Mouse (Mus musculus) limb, embryonic 11.5 days (tissue): Measurements from ENCODE around the gene 2410004P03Rik. TPM values are rescaled to one million over a fixed set of nuclear protein-coding genes. Genes with fewer than 3 reads are reported as not detected.

ENCODE experiments used
- ATAC-seq: fragments of 200-750 bp; cut with Nextera tagmentation; 2 replicates; pipeline ENCODE4 v1.8.0; 2017; ENCODE audit warnings: low read depth; ENCODE audit not compliant: insufficient number of reproducible peaks, low FRiP score, low TSS enrichment
- DNase-seq: peaks from one replicate; pipeline ENCODE4 v3.0.0-alpha.2; 2015; ENCODE audit warnings: low spot score
- H3K27ac ChIP-seq: fragments of 300-500 bp; sonication (generic); replicated peaks from 2 replicates; pipeline ENCODE4 v1.5.1; 2014; ENCODE audit warnings: low read depth, mild to moderate bottlenecking, low read length
- H3K27me3 ChIP-seq: fragments of 300-500 bp; sonication (generic); 2 replicates; pipeline ENCODE4 v1.6.1; 2014; ENCODE audit warnings: mild to moderate bottlenecking, low read length, mixed read lengths; ENCODE audit not compliant: control insufficient read depth, insufficient read depth
- H3K36me3 ChIP-seq: fragments of 300-500 bp; sonication (generic); 2 replicates; pipeline ENCODE4 v1.6.1; 2014; ENCODE audit warnings: mild to moderate bottlenecking, low read length, moderate library complexity, mixed read lengths; ENCODE audit not compliant: control insufficient read depth, insufficient read depth
- H3K4me1 ChIP-seq: fragments of 300-500 bp; sonication (generic); 2 replicates; pipeline ENCODE4 v1.6.1; 2014; ENCODE audit warnings: low read length, mixed read lengths; ENCODE audit not compliant: control insufficient read depth, insufficient read depth
- H3K4me2 ChIP-seq: fragments of 300-500 bp; sonication (generic); 2 replicates; pipeline ENCODE4 v1.6.1; 2014; ENCODE audit warnings: low read depth, mild to moderate bottlenecking, moderate library complexity; ENCODE audit not compliant: severe bottlenecking
- H3K4me3 ChIP-seq: fragments of 300-500 bp; sonication (generic); 2 replicates; pipeline ENCODE4 v1.5.1; 2014; ENCODE audit warnings: low read depth, low read length
- H3K9ac ChIP-seq: fragments of 300-500 bp; sonication (generic); 2 replicates; pipeline ENCODE4 v1.6.1; 2014; ENCODE audit warnings: mild to moderate bottlenecking, low read length
- H3K9me3 ChIP-seq: fragments of 300-500 bp; sonication (generic); 2 replicates; pipeline ENCODE4 v1.6.1; 2016; ENCODE audit warnings: low read length; ENCODE audit not compliant: control insufficient read depth
- WGBS: fragments of 180-500 bp; shearing (Covaris S2); extraction: QIAGEN DNeasy Blood & Tissue Kit; methylation state at CpG from one replicate; pipeline ENCODE4 v1.1.7; 2014; 5-methylcytosine and 5-hydroxymethylcytosine counted together
- polyA plus RNA-seq: library from polyadenylated mRNA; unstranded; fragments of >200 nt; fragmentation: Nextera tagmentation; extraction: Ambion mirVana; gene quantifications from 2 replicates; pipeline ENCODE4 v1.2.1, GENCODE M21; 2014

2410004P03Rik gene
- polyA plus RNA-seq, 1 experiment from 2014 or later = 0.93 TPM

- H3K9me3 ChIP-seq = no peaks in the 10 kb centered on the region
- no peaks in the 10 kb centered on the region for H3K4me1 ChIP-seq
- ATAC-seq (no peak), DNase-seq (no peak)
- peaks cover 10% of the 10 kb centered on the region for H3K27me3 ChIP-seq
- H3K36me3 ChIP-seq = 0 out of 2 replicates have a peak, but pooled peaks cover 2% of the 10 kb centered on the region
- no peak overlapping the region for H3K27ac ChIP-seq
- H3K4me2 ChIP-seq = no peak overlapping the region
- no peak overlapping the region for H3K9ac ChIP-seq
- WGBS = 86% methylated on average over 2 of the region's 2 CpGs
- H3K4me3 ChIP-seq = no peak overlapping the region
Observed at GRCm38 (mm10) chr12:16994291-16994690, 17.2 kb downstream of the 2410004P03Rik start.

GRCm38 (mm10) chr12:16992355-16992754 lies 19.2 kb downstream of the 2410004P03Rik start:
- Histone ChIP-seq H3K27ac (no peak overlapping the region), H3K4me2 (no peak overlapping the region), H3K4me3 (no peak overlapping the region), H3K27me3 (no peaks in the 10 kb centered on the region), H3K9me3 (no peaks in the 10 kb centered on the region), H3K36me3 (0 out of 2 replicates have a peak, but pooled peaks cover 2% of the 10 kb centered on the region), H3K9ac (no peak overlapping the region), H3K4me1 (no peaks in the 10 kb centered on the region)
- no peak for DNase-seq
- WGBS = 84% methylated on average over 2 of the region's 2 CpGs
- no peak for ATAC-seq

GRCm38 (mm10) chr12:16991376-16991775 lies 20.2 kb downstream of the 2410004P03Rik start:
- DNase-seq (no peak), ATAC-seq (no peak)
- no peak overlapping the region for H3K9ac ChIP-seq
- H3K9me3 ChIP-seq = no peaks in the 10 kb centered on the region
- no peak overlapping the region for H3K4me3 ChIP-seq
- no peaks in the 10 kb centered on the region for H3K4me1 ChIP-seq
- 94% methylated on average over 2 of the region's 2 CpGs for WGBS
- no peaks in the 10 kb centered on the region for H3K27me3 ChIP-seq
- 0 out of 2 replicates have a peak, but pooled peaks cover 2% of the 10 kb centered on the region for H3K36me3 ChIP-seq
- no peak overlapping the region for H3K27ac ChIP-seq
- no peak overlapping the region for H3K4me2 ChIP-seq

- Histone ChIP-seq H3K4me2 (no peak overlapping the region), H3K36me3 (no peaks in the 10 kb centered on the region), H3K27me3 (no peaks in the 10 kb centered on the region), H3K9ac (no peak overlapping the region), H3K4me1 (no peaks in the 10 kb centered on the region), H3K4me3 (no peak overlapping the region), H3K9me3 (no peaks in the 10 kb centered on the region), H3K27ac (no peak overlapping the region)
- ATAC-seq (no peak), DNase-seq (no peak)
- 93% methylated on average over 1 of the region's 1 CpGs for WGBS
Observed at GRCm38 (mm10) chr12:16985778-16986177, 25.7 kb downstream of the 2410004P03Rik start.

- H3K27me3 ChIP-seq = no peaks in the 10 kb centered on the region
- H3K27ac ChIP-seq = no peak overlapping the region
- ATAC-seq (no peak), DNase-seq (no peak)
- peaks cover 9% of the 10 kb centered on the region; the same call in 1 of the 2 replicates for H3K36me3 ChIP-seq
- H3K4me3 ChIP-seq = no peak overlapping the region
- no peak overlapping the region for H3K9ac ChIP-seq
- H3K9me3 ChIP-seq = no peaks in the 10 kb centered on the region
- no peak overlapping the region for H3K4me2 ChIP-seq
- H3K4me1 ChIP-seq = no peaks in the 10 kb centered on the region
Observed at GRCm38 (mm10) chr12:16977120-16977519, 34.4 kb downstream of the 2410004P03Rik start.

GRCm38 (mm10) chr12:16966811-16967210 lies 44.7 kb downstream of the 2410004P03Rik start:
- Histone ChIP-seq H3K27ac (no peak overlapping the region), H3K27me3 (no peaks in the 10 kb centered on the region), H3K9ac (no peak overlapping the region), H3K4me1 (no peaks in the 10 kb centered on the region), H3K4me2 (no peak overlapping the region), H3K36me3 (no peaks in the 10 kb centered on the region), H3K9me3 (no peaks in the 10 kb centered on the region), H3K4me3 (no peak overlapping the region)
- DNase-seq (no peak), ATAC-seq (no peak)
- WGBS = 95% methylated on average over 2 of the region's 2 CpGs

GRCm38 (mm10) chr12:16963354-16963753 lies 48.2 kb downstream of the 2410004P03Rik start:
- H3K36me3 ChIP-seq = peaks cover 8% of the 10 kb centered on the region
- ATAC-seq = no peak
- H3K4me2 ChIP-seq = no peak overlapping the region
- no peaks in the 10 kb centered on the region for H3K4me1 ChIP-seq
- no peak overlapping the region for H3K27ac ChIP-seq
- H3K4me3 ChIP-seq = no peak overlapping the region
- 80% methylated on average over 2 of the region's 2 CpGs for WGBS
- DNase-seq = no peak
- no peak overlapping the region for H3K9ac ChIP-seq
- H3K9me3 ChIP-seq = no peaks in the 10 kb centered on the region
- H3K27me3 ChIP-seq = no peaks in the 10 kb centered on the region

- Histone ChIP-seq H3K9me3 (no peaks in the 10 kb centered on the region), H3K27ac (no peak overlapping the region), H3K9ac (no peak overlapping the region), H3K36me3 (peaks cover 10% of the 10 kb centered on the region), H3K4me2 (no peak overlapping the region), H3K4me3 (no peak overlapping the region), H3K27me3 (no peaks in the 10 kb centered on the region), H3K4me1 (no peaks in the 10 kb centered on the region)
- 53% methylated on average over 1 of the region's 1 CpGs for WGBS
- ATAC-seq = no peak
- DNase-seq = no peak
Observed at GRCm38 (mm10) chr12:16958851-16959250, 52.7 kb downstream of the 2410004P03Rik start.
